Comparison of ENCODE assay signal across 12 mouse cellular contexts in genomic region chr7:122512430-122512966, GRCm38 (mm10).
DNase-seq lines count a peak whose midpoint lies in the region; ATAC-seq and TF ChIP-seq lines count a peak whose summit lies in the region.
"Had no signal": no experiment of that assay in that cellular context is flagged by ENCODE, and none has a peak within 500 bp of the region (broad histone marks: within the 10 kb centered on the region; RNA-seq: fewer than 3 reads in every experiment).

No protein-coding gene starts in this region.

- H3K36me3 ChIP-seq in forebrain, embryonic 14.5 days (ENCODE audit: control insufficient read depth, insufficient read depth, low read length): no peaks in the 10 kb centered on the region
- no peaks in the 10 kb centered on the region for H3K36me3 ChIP-seq in forebrain, embryonic 10.5 days (replicated peaks)
- H3K36me3 ChIP-seq in E14TG2a.4 (ENCODE audit: insufficient read depth, low read length): no peaks in the 10 kb centered on the region
- H3K36me3 ChIP-seq: forebrain, embryonic 15.5 days; midbrain, embryonic 10.5 days had no signal

- no peak overlapping the region for H3K4me2 ChIP-seq in forebrain, embryonic 14.5 days (ENCODE audit: low read length)
- H3K4me2 ChIP-seq: forebrain, embryonic 15.5 days; hindbrain, embryonic 14.5 days had no signal

- H3K27ac ChIP-seq in forebrain, embryonic 14.5 days (ENCODE audit: low read depth, low read length): no peak overlapping the region
- no peak overlapping the region for H3K27ac ChIP-seq in forebrain, embryonic 10.5 days
- H3K27ac ChIP-seq: forebrain, embryonic 15.5 days; hindbrain, embryonic 14.5 days; midbrain, embryonic 10.5 days had no signal

- no peak for ATAC-seq in forebrain, embryonic 14.5 days
- ATAC-seq: forebrain, embryonic 15.5 days had no signal

- TF ChIP-seq CTCF in E14TG2a.4 (conservative IDR thresholded peaks at IDR 0.05; ENCODE audit: low read length): 0 out of 2 replicates have a peak, but pooled peaks have one; percentile 7

- no peaks in the 10 kb centered on the region for H3K9me3 ChIP-seq in forebrain, embryonic 14.5 days (replicated peaks; ENCODE audit: control insufficient read depth, low read length)
- no peaks in the 10 kb centered on the region for H3K9me3 ChIP-seq in forebrain, embryonic 10.5 days
- H3K9me3 ChIP-seq in E14TG2a.4 (ENCODE audit: low read length): no peaks in the 10 kb centered on the region
- H3K9me3 ChIP-seq: forebrain, embryonic 15.5 days; midbrain, embryonic 10.5 days had no signal

- no peak overlapping the region for H3K9ac ChIP-seq in forebrain, embryonic 14.5 days (ENCODE audit: low read length)
- H3K9ac ChIP-seq: forebrain, embryonic 15.5 days; hindbrain, embryonic 14.5 days had no signal

- no peaks in the 10 kb centered on the region; the same call in 1 of the 2 replicates for H3K4me1 ChIP-seq in forebrain, embryonic 14.5 days (ENCODE audit: control insufficient read depth, insufficient read depth, low read length)
- no peaks in the 10 kb centered on the region for H3K4me1 ChIP-seq in forebrain, embryonic 10.5 days
- peaks cover 3% of the 10 kb centered on the region; the same call in 1 of the 2 replicates for H3K4me1 ChIP-seq in E14TG2a.4 (replicated peaks; ENCODE audit: low read depth, low read length)
- H3K4me1 ChIP-seq: midbrain, embryonic 10.5 days had no signal

- no peaks in the 10 kb centered on the region for H3K27me3 ChIP-seq in forebrain, embryonic 14.5 days (replicated peaks; ENCODE audit: control insufficient read depth, insufficient read depth, low read length)
- no peaks in the 10 kb centered on the region for H3K27me3 ChIP-seq in forebrain, embryonic 10.5 days (ENCODE audit: poor library complexity, severe bottlenecking)
- peaks cover 8% of the 10 kb centered on the region; the same call in 1 of the 2 replicates for H3K27me3 ChIP-seq in E14TG2a.4 (ENCODE audit: insufficient read depth, low read length)
- H3K27me3 ChIP-seq: forebrain, embryonic 15.5 days had no signal

- peak; percentile 22 for DNase-seq in forebrain, embryonic 14.5 days (ENCODE audit: low spot score)
- no peak for DNase-seq in forebrain, embryonic 10.5 days (ENCODE audit: extremely low spot score, low spot score)
- DNase-seq in layer of hippocampus, adult 9-11 months: peak; percentile 16
- no peak for DNase-seq in layer of hippocampus, postnatal 36 days
- peak; percentile 25 to 34 for DNase-seq in left cerebral cortex, postnatal 10 days (ENCODE audit: extremely low spot score in 1 of 2, low spot score in 2 of 2)
- no peak for DNase-seq in embryo, embryonic 10 days (ENCODE audit: low spot score)
- no peak for DNase-seq in ovary, adult 18-20 months (ENCODE audit: low spot score)
- DNase-seq: kidney, postnatal 36 days had no signal

- WGBS in forebrain, embryonic 14.5 days: 88% methylated on average over 13 of the region's 13 CpGs
- WGBS in forebrain, embryonic 10.5 days: 94% methylated on average over 13 of the region's 13 CpGs

- intact Hi-C loops in left cerebral cortex, postnatal 10 days (cut with DNase I): no loop called here

- no peak overlapping the region for H3K4me3 ChIP-seq in forebrain, embryonic 14.5 days (ENCODE audit: low read depth, low read length)
- H3K4me3 ChIP-seq in forebrain, embryonic 10.5 days: no peak overlapping the region
- H3K4me3 ChIP-seq in E14TG2a.4 (replicated peaks; ENCODE audit: low read length): no peak overlapping the region
- H3K4me3 ChIP-seq: forebrain, embryonic 15.5 days; midbrain, embryonic 10.5 days had no signal

Comparison
In these comparisons a context has a peak if more than half of its experiments do, and no peak if none do; other contexts are left out.
1. DNase-seq: peak in forebrain, embryonic 14.5 days (single experiment), layer of hippocampus, adult 9-11 months (single experiment) and left cerebral cortex, postnatal 10 days (2 of 2); none in forebrain, embryonic 10.5 days (single experiment), layer of hippocampus, postnatal 36 days (0 of 2), embryo, embryonic 10 days (single experiment) and ovary, adult 18-20 months (single experiment).